Mouse (Mus musculus): ENCODE data around the gene Slc25a30.
"Not testable (repeated sequence)": the region's sequence is repeated elsewhere in the genome, so short reads cannot be mapped to it uniquely, and the experiment has no call there.

Slc25a30 gene

DNA sequence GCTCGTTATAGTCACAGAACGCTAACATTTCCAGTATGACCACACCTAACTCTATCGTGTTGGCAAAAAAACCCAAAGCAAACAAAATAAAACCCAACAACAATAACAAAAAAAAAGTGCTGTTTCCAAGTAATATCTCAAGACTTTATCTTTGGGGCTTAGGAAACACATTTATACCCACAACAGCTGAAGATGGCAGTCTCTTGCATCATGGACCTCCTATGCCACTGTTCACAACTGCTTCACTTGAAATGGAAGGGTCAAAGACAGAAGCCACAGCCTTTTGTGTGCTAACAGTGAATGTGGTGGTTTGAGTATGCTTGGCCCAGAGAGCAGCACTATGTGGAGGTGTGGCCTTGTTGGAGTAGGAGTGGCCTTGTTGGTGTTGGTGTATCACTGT is 4.5 kb upstream of the Slc25a30 start:
- DNase-seq (ENCODE audit: low read depth) = peak; percentile 69

DNA sequence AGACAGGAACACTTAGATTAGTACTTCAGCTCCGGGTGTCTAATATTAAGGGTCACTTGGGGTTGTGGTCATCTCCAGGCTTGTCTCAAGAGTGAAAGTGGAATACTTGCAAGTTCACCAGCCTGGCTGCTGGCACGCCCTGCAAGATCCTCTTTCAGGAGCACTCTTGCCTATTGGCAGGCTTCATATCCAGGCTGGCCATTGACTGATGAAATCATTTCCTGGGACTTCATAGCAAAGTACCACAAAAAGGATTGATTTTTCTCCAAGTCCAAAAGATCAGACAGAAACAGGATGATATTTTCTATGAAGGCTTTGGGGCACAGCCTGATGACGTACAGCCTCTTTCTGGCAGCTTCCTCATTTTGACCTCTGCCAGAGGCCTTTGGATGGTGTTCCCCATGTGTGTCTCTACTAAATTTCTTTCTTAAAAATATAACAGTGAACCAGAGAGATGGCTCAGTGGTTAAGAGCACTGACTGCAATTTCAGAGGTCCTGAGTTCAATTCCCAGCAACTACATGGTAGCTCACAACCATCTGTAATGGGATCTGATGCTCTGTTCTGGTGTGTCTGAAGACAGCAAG is 3.7 kb upstream of the Slc25a30 start:
- DNase-seq (ENCODE audit: low read depth) = peak; percentile 47

DNA sequence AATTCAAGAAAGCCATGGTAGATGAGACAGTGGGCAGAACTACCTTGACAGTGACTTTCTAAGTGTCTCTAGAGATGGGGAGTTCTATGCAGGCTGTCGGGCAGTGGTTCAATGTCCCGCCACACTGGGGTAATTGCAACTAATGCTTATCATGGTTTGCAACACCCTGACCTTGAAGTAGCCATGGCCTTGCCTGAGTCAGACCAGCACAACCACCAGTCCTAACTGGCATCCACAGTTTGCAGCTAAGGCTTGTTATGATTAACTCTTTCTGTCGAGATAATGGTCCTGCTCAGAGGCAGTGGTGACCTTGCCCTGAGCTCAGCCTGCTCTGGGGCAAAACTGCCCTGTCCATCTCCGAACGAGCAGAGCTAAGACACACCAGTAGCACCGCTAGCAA is 2.5 kb upstream of the Slc25a30 start:
- peak; percentile 89 for DNase-seq (ENCODE audit: low read depth)

DNA sequence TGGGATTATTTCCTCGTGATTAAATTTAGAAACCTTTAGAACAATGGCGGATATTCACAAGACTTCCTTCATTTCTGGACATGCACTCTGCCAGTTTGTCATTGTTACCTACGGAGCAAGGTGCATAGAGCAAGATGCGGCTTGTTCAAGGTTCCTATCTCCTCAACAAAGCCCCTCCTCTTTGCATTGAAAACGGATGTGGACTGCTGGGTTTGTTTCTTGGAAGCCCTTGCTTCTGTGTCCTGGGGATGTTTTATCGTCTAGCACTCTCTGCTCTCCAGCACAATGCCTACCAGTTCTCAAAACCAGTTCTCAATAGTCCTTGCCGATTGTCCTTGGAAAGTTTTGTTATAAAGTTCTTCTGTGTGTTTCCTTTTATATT is 948 bp upstream of the Slc25a30 start:
- no peak for DNase-seq (ENCODE audit: low read depth)

DNA sequence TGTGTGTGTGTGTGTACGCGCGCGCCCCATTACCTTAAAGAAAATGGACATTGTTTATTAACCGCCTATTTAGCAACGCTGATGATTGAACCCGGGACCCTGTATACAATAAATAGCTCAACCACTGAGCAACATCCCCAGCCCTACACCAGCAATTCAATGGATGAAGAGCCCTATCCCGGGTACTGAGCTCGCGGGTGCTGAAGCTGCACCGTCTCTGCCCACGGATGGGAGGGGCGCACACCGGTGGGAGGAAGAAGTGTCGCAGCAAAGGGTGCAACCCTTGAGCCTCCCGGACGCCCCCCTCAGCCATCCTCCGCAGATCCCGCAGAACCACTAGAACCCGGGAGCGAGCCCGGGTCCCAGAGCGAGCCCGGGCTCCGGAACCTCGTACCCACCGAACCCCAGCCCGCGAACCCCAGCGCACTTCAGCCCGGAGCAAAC is 391 bp downstream of the Slc25a30 start:
- peak; percentile 75 for DNase-seq (ENCODE audit: low read depth)

DNA sequence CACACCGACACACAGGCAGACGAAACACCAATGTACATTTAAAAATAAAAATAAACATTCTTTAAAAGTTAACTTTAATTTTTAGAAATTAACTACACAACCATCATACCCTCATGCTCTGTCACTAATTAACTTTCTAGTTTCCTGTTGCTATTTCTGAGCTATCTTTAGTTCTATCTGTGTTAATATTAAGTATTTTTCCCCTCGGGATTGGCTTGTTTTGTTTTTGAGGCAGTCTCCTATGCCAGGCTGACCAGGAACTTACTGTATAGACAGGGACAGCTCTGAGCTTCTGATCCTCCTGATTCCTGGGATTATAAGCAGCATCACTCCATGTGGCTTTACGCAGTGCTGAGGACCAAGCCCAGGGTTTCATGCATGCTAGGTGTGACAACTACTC is 6.9 kb downstream of the Slc25a30 start:
- DNase-seq (ENCODE audit: low read depth) = no peak

DNA sequence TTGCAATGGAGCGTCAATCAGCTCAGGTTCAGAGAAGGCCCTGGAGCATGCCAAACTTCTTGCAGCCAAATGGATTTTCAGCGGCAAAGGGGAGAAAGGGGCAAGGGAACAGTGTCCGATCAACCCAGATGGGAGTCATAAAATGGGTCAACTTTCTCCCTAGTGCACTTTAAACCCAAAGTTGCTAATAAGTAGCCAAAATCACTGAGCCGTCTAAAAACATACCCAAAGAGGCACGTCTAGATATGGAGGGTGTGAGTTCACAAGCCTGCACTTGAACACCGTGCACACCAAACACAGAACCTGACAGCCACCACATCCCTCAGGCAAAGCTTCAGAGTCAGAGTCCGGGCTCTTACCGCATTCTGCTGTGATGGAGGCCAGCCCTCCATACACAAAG is 10.2 kb downstream of the Slc25a30 start:
- no peak for DNase-seq (ENCODE audit: low read depth)

DNA sequence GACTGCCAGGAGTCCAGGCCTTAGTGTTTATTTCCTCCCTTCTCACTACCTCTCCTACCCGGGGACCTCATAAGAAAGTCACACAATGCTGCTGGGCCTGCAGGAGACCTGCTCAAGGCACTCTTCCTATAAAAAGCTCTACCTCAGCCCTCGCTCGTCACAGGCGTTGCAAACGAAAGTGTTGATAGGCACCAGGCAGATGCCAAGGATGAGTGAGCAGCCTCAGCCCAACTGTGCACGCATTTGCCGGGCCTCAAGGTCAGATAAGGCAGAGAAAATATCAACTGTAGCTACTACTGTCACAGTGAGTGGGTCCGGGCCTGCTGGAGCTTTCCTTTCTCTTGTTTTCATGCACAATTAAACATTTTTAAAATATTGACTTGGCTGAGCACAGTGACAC is 13.4 kb downstream of the Slc25a30 start:
- DNase-seq (ENCODE audit: low read depth) = no peak

DNA sequence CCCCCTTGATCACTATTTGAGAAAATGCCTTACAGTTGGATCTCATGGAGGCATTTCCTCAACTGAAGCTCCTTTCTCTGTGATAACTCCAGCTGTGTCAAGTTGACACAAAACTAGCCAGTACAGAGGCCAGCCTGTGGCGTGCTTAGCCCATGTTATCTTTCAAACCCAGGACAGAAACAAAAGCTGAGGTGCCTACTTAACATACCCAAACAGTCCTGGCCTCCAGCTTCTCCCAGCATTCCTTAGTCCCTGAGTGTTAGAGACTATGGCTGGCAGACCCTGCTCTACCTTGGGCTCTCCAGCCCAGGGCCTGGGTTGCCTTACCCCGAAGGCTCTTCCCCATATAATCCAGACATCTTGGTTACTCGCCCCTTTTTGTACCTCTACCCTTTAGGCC is 14.4 kb downstream of the Slc25a30 start:
- DNase-seq (ENCODE audit: low read depth) = not testable (repeated sequence)

DNA sequence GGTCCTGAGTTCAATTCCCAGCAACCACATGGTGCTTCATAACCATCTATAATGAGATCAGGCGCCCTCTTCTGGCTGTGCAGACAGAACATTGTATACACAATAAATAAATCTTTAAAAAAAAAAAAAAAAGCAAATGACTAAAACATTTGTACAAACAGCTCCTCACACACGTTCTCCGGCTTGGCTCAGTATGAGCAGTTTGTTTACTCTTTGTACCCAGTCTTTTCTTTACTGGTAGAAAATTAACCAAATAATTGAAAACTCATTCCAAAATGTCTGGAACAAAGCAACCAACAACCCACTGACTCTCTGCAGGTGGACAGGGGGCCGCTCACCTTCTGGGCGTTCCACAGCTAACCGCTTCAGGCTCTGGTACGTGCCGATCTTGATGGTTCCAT is 15.7 kb downstream of the Slc25a30 start:
- peak; percentile 42 for DNase-seq (ENCODE audit: low read depth)

DNA sequence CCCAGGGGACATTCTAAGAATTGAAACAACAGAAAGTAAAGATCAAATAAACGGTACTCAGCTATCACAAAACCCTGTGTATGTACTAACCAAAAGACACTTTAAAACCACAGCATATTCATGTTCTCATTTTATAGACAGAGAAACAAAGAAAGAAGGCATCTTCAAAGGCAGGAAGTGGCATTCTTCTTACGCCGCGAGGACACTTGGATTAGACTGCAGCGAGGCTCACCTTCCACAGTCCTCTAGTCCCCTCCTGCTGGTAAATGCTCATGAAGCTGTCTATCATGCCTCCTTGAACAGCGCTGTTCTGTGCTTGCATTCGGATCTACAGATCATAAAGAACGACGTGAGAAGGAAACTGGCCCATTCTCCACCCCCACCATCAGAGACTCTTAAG is 17.5 kb downstream of the Slc25a30 start:
- DNase-seq (ENCODE audit: low read depth) = no peak

DNA sequence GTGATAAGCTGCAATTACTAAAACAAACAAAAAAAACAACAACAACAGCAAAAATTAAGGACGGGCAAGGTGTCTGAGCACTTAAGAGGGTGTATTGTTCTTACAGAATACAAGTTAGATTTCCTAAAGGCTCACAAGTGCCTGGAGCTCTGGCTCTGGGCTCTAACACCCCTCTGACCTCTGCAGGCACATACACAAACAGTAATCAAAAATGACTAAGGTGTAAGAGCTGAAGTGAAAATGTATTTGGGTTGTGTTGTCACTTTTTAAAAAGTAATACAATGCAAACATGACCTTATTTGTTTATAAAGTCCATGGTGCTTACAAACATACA is 18.6 kb downstream of the Slc25a30 start:
- no peak for DNase-seq (ENCODE audit: low read depth)

DNA sequence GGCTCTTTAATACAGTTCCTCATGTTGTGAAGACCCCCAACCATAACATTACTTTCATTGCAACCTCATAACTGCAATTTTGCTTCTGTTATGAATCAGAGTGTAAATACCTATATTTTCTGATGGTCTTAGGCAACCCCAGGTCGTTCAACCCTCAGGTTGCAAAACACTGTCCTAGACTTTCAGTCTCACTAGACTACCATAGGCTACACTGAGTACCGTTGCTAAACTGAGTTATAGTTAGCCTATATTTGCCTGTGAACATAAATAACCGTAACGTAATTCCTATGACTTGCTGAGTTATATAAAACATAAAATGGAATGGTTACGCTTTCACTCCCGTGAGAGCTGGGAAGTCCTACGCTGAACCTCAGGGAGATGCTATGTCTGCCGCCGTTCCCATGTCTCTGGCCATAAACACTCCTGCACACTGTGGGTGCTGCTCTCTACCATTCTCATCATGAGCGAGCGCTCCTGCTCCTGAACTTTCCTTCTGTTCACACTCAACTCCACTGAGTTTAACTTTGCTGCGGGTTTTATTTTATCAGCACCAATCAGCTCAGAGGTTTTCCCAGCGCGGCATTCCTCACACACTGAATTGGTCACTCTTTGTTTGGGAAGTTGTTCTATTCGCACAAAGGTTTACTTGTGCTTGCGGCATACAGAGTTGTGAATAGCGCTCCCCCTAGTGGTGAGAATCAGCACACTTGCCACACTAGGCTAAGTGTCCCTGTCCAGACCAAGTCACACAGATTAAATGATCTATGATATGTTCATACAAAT is 19.2 kb downstream of the Slc25a30 start:
- DNase-seq (ENCODE audit: low read depth) = peak; percentile 72

DNA sequence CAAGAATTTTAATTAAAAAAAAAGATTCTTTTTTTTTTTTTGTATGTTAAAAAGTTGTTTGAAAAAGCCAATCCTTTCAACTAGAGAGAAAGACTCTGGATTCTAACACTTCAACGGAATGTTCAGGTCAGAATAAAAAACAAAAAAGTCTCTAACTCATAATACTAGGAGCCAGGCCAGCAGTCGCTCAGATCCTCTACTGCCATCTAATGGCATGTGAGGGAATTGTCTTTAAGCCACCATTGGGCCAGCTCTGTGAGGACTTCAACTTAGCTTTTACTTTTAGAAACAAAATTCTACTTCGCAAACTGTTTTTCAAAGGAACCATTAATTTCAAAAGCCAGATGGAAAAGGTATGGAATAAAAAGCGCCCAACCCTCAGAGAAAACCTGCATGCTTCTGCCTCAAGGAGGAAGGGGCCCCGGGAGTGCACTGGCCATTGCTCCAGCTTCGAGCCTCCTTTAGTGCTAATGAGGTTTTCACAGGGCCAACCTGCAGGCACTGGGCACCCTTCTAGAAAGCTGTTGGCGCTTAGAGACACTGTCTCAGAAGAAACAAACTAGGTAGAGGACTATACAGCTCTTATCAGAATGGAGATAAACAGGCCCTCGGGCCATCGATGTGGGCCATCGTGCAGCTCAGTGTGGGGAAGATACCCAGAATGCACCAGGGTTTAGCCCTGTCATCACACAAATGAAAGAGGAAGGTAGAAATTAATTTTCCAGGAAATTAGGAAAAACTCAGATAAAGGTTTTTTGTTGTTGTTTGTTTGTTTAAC is 25.6 kb downstream of the Slc25a30 start:
- DNase-seq (ENCODE audit: low read depth) = peak; percentile 72

DNA sequence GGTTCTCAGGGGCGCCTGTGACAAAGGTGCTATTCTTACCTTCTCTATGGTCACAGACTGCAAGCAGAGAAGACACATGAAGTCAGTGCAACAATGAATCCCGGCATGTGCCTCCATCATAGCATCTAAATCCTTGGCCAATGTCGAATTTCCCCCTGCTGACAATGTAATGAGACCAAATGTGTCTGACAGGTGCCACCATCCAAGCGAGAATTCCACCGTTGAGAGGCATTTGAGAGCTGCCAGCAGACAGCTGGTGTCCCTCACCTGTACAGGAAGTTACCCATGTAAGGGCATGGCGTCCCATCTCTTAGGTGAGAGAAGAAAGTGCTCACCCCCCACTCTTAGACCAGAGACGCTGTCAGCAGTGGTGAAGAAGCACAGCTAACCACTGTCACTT is 28.4 kb downstream of the Slc25a30 start:
- no peak for DNase-seq (ENCODE audit: low read depth)

DNA sequence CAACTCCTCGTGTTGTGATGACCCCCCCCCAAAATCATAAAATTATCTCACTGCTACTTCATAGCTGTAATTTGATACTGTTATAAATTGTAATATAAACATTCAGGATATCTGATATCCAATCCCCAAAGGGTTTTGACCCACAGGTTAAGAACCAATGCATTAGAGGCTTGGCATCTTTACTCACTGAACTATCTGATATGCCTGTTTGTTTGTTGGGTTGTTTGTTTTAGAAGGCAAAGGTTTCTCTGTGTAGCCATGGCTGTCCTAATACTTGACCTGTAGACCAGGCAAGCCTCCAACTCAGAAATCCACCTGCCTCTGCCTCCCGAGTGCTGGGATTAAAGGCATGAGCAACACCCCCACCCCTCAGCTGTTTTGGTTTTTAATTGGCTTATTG is 29.0 kb downstream of the Slc25a30 start:
- no peak for DNase-seq (ENCODE audit: low read depth)

DNA sequence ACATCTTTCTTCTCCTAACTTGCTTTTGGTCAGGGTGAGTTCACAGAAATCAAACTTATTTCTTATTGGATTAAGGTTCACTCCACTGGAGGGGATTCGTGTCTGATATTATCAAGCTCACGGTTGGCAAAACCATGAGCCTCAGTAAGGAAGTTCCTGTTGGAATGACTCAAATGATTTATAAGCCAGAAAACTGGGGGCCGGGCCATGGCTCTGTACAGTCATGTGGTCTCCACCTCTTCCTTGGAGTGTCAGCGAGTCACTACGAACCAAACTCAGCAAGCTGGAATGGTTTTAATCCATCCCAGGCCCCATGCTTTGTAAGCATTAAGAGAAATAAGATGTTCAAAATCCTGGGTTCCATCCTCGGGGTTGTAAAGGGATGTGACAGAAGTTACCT is 29.9 kb downstream of the Slc25a30 start:
- no peak for DNase-seq (ENCODE audit: low read depth)

DNA sequence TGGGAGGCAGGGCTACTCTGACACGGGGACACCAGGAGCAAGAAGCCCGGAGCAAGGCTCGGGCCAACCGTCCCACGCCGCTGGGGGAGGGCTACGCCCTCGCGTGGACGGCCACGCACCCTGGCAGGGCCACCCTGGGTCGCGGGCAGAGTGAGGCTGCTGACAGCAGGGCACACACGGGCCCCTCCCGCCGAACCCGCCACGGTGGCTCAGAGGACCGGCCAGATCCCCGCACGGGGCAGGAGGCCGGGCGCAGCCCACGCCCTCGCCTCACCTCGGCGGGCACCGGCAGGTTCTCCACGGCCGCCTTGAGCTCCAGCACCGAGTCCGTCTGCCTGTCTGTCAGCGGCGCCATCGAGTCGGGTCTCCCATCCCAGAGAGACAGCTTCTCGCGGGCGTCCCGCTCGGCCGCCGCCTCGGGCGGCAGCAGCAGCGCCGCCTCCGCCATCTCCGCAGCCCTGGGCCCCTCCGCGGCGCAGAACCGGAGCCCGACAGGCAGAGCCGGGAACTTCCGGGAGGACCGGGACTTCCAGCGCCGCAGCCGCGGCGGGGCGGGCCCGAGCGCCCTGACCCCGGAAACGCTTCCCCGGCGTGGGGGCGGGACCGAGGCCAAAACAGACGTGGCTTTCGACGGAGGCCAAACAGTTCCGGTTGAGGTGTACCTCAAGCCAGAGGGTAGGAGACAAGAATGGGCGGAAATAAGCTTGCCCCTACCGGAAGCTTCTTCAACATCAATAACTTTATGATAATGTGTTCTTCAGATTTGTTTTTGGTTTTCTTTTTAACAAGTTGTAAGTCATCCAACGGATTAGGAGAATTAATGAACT is 32.6 kb downstream of the Slc25a30 start, which contains the start of gene Cog3:
Gene Cog3, minus strand, starts transcription at position 527 of the 827 bp plus-strand sequence.
- peak; percentile 93 for DNase-seq (ENCODE audit: low read depth)

DNA sequence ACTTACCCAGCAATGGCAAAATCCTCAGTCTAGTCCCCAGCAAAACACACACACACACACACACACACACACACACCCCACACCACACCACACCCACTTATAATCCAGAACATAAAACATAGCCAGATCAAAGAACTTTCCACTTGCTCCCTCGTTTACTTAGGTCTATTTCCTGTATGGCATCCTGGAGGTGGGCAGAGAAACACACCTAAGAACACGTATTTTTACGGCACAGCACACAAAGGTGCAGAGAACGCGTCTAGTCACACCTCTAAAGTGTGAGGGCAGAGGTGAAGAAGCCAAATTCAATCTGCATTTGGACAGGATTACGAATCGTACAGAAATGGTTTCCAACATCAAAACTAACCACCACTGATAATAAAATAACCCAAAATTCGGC is 33.6 kb downstream of the Slc25a30 start:
- peak; percentile 15 for DNase-seq (ENCODE audit: low read depth)

DNA sequence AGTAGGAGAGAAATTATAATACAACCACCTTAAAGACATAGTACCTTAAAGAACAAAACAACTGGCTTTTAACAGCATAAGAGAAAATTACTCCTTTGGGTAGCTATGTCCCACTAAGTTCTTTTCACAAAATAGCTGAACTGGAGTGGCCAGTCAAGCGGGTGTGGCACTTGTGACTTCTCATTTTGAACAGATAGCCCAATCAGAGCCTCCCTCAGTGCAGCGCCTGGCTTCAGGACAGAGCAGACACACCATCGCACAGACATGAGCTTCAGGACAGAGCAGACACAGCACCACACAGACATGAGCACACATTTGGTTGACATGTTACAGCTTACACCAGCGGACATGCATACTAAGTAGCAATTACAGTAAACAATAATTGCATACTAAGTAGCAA is 35.8 kb downstream of the Slc25a30 start:
- DNase-seq (ENCODE audit: low read depth) = no peak

DNA sequence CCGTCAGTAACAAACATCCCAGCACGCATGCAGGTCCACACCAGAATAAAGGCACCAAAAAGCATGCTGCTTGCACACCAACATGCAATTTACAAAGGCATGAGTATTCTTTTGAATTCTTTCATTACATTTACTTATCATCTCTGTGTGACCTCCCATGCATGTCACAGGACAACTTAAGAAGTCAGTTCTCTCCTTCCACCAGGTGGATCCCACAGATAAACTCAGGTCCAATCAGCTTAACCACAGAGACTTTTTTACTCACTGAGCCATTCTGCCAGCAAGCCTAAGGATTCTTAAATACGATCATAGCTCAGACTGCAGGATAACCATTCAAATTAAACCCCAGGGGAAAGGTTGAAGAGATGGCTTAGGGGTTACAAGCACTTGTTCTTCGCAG is 37.7 kb downstream of the Slc25a30 start:
- DNase-seq (ENCODE audit: low read depth) = no peak

DNA sequence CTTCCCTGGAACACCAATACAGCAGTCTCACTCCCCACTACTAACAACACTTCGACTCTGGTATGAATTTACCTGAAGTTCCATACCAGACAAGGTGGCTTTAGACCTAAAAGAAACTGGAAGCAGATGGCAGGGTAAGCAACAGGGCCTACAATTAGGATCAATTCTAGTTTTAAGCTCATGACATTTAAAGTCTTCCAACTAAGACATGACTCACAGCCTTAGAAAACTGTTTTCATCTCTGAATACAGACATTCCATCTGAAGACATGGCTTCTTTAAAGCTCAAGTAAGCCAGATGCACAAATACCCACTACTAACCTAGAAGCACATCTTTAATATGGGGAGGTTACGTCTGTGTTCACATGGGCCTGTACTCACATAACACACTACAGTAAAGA is 38.9 kb downstream of the Slc25a30 start:
- DNase-seq (ENCODE audit: low read depth) = no peak

All from 416B (cell line).